Mouse (Mus musculus): ENCODE measurements around the gene Per2.

GRCm38 (mm10) chr1:91404976-91405375 is 54.1 kb downstream of the Per2 start:
- TF ChIP-seq MAFK (IDR thresholded peaks at IDR 0.05; ENCODE audit: insufficient read depth, low read depth, low read length): no peak
- no peak for TF ChIP-seq ZNF384 (IDR thresholded peaks at IDR 0.05; ENCODE audit: low read depth, low read length)
- no peak for TF ChIP-seq ZC3H11A (IDR thresholded peaks at IDR 0.05; ENCODE audit: borderline replicate concordance, low read depth, low read length)
- TF ChIP-seq CHD2 (IDR thresholded peaks at IDR 0.05; ENCODE audit: low read depth, low read length): no peak
- TF ChIP-seq HCFC1 (IDR thresholded peaks at IDR 0.05; ENCODE audit: borderline replicate concordance, insufficient read depth, low read length): no peak
